Comparison of ENCODE assay signal across 15 mouse cellular contexts in the genomic region with DNA sequence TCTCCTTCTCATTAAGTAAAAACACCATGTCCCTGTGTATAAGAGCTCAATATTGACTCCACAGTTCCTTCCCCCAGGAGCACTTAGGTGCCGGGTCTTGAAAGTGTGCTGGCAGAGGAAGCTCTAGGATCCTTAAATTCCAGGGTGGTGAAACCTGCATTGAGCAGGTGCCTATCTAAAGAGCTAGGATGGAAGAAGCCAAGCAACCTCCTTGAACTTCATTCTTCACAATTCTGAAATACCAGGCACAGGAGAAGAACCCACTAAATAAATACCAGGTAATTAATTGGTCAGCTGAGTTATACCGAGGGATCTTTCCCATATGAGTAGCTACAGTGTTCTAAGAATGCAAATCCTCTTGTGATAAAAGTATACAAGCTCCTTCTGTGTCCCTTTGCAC.
"Had no signal": no experiment of that assay in that cellular context is flagged by ENCODE, and none has a peak within 500 bp of the region (broad histone marks: within the 10 kb centered on the region; RNA-seq: fewer than 3 reads in every experiment).

No protein-coding gene starts in this region.

- ATAC-seq: liver, postnatal 0 days had no signal

- H3K9ac ChIP-seq: liver, embryonic 13.5 days; liver, embryonic 15.5 days; liver, postnatal 0 days; midbrain, embryonic 12.5 days; neural tube, embryonic 12.5 days had no signal

- H3K27ac ChIP-seq: liver, embryonic 13.5 days; liver, embryonic 15.5 days; midbrain, embryonic 12.5 days; neural tube, embryonic 12.5 days had no signal

- H3K4me2 ChIP-seq: liver, embryonic 11.5 days; liver, embryonic 13.5 days; liver, embryonic 15.5 days; midbrain, embryonic 12.5 days; neural tube, embryonic 12.5 days had no signal

- H3K9me3 ChIP-seq: liver, embryonic 13.5 days; liver, embryonic 15.5 days; megakaryocyte, embryonic 14.5 days; midbrain, embryonic 12.5 days; neural tube, embryonic 12.5 days had no signal

- H3K36me3 ChIP-seq: liver, embryonic 13.5 days; liver, embryonic 15.5 days; midbrain, embryonic 12.5 days; neural tube, embryonic 12.5 days had no signal

- H3K4me1 ChIP-seq: liver, embryonic 13.5 days; liver, embryonic 15.5 days; midbrain, embryonic 12.5 days; neural tube, embryonic 12.5 days had no signal

- H3K27me3 ChIP-seq: liver, embryonic 13.5 days; liver, embryonic 15.5 days; megakaryocyte, embryonic 14.5 days; midbrain, embryonic 12.5 days; neural tube, embryonic 12.5 days had no signal

- DNase-seq: liver; liver, embryonic 13.5 days; liver, postnatal 0 days; midbrain, embryonic 14.5 days; right cerebral cortex, postnatal 25 days; right cerebral cortex, postnatal 4 days; spleen, adult 18-20 months; thymus, adult 18-20 months; thymus, postnatal 14 days; thymus, postnatal 36 days had no signal

- H3K4me3 ChIP-seq: liver, embryonic 13.5 days; liver, embryonic 15.5 days; megakaryocyte, embryonic 14.5 days; midbrain, embryonic 12.5 days; neural tube, embryonic 12.5 days had no signal
